Mouse (Mus musculus) frontal cortex, postnatal 36 days (tissue): ENCODE results near the gene Hmga1.

ENCODE experiments used
- DNase-seq, 2 experiments: peaks; one replicate each; pipeline ENCODE4 v3.0.0; 2022; ENCODE audit warnings: low spot score in 2 of 2

The Hmga1 gene

DNA sequence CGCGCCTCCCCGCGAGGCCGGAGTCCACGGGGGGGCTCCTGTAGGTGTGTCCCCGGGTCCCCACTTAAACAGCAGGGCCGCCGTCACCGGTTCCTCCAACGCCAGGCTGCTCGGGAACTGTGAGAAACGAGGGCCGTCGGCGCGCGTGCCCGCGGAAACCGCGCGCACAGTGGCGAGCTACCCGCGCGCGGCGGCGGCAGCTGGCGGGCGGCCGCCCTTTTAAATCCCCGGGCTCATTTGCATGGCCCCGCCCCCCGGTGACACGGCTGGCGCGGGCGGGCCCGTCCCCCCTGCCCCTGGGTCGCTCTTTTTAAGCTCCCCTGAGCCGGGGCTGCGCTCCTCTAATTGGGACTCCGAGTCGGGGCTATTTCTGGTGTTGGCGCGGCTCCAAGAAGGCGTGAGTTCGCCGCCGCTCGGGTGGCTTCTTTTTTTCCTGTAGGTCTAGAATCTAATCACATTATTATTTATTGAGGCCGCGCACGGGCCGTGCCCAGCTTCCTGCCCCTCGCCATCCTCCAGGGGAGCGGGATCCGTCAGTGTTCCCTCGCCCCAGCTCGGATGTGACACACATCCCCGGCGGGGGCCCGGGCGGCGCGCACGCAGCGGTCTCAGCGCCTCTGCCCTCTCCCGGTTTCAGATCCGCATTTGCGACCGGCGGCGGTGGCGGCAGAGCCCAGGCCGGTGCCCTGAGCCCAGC lies at the start of gene Hmga1:
Gene Hmga1, plus strand, starts transcription at position 183 of the 697 bp plus-strand sequence.
- peak; percentile 76 to 77 for DNase-seq

DNA sequence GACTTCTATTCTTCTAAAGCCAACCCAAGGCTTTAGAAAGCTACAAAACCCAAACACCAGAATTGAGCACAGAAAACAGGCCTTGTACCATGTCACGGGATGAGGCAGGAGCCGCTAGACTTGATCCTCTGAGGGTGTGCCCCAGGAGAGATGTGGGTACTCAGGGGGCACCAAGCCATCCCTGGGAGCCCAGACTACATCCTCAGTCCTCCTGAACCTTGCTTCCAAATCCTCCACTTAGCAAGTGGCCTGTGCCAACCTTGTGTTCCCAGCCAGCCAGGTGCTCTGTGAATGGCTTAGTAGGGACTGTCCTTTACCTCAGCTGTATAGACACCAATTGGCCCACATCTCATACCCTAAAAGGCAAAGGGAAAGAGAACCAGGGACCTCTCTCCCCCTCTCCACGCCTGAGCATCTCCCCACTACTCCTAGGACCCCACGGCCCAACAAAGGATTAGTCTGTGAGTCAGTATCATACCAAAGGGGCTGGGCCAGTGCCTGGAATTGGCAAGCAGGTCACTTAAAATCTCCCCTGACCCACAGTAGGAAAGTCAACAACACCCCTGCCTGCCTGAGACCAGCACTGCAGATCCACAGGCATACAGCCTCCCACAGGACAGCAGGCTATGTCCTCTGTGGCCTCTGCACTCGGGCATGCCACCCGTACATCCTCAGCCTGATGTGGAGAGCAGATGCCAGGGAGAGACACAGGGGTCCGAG lies 49.3 kb upstream of the Hmga1 start:
- DNase-seq: no peak

DNA sequence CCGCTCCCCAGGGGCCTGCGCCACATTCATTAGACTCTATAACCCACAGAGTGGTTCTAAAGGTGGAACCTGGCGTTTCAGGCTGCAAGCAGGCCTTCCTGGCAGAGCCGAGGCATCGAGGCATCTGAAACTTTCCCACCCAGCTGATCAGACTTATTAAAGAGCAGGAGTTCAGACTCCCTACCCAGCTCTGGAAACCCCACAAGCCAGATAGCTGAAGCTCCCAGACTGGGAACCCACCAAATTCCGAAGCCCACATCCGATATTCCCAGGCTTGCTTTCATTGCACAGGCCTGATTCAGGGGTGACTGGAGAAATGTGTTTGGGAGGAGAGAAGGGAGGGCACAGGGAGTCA lies 48.7 kb upstream of the Hmga1 start:
- DNase-seq: no peak

DNA sequence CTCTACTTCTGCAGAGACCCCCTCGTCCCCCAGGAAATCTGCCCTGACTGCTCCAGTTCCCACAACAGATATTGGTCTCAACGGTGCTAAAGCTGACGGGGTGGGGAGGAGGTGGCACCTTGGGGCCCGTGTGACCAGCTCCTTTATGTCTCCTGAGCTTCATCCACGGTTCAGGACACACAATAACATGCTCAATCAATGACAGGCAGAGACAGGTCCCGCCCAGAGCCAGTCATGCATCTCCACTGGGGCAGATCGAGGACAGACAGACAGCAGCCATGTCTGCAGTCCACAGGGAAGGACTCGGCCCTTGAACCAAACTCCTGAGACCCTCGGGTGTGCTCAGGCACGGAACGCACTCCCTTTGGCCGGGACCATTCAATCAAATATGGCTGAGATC lies 48.3 kb upstream of the Hmga1 start:
- DNase-seq: no peak

GRCm38 (mm10) chr17:27508513-27508912 lies 47.8 kb upstream of the Hmga1 start:
- DNase-seq: no peak

GRCm38 (mm10) chr17:27509056-27509455 lies 47.2 kb upstream of the Hmga1 start:
- DNase-seq: no peak

DNA sequence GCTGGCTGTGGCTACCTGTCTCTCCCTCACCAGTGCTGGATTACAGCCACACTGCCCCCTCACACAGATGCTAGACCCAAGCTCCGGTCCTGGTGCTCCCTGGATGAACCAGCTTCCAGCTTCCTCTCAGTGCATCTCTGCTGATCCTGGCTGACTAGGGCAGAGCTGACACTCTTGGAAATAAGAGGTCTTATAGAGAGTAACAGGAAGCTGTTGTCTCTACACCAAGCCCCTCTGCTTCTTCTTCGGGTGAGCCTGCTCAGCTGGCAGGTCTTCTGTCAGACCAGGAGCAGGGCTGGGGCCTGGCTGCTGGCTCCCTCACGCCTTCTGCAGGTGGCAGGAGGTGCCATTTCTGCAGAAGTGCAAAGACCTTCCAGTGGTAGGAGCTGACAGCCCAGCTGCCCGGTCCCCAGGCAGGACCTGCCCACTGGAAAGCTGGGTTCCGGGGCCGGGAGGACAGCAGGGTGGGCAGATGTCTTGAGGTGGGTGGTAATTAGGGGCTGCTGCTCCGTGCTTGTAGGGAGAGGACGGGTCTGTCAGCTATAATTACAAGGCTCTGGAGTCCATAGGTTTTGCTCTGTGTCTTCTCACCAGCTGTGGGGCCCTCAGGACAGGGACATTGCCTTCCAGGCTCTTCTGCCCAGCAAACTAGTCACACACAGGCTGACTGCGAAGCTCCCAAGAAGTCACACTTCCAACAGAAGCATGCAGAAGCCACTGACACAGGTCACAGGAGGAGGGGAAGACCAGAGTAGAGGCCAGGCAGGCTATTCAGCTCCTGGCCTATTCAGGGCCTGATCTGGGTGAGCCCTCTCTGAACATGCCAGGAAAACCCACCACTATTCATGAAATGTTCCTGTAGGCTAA lies 45.8 kb upstream of the Hmga1 start:
- no peak for DNase-seq

GRCm38 (mm10) chr17:27511125-27511735 lies 45.1 kb upstream of the Hmga1 start:
- no peak for DNase-seq

DNA sequence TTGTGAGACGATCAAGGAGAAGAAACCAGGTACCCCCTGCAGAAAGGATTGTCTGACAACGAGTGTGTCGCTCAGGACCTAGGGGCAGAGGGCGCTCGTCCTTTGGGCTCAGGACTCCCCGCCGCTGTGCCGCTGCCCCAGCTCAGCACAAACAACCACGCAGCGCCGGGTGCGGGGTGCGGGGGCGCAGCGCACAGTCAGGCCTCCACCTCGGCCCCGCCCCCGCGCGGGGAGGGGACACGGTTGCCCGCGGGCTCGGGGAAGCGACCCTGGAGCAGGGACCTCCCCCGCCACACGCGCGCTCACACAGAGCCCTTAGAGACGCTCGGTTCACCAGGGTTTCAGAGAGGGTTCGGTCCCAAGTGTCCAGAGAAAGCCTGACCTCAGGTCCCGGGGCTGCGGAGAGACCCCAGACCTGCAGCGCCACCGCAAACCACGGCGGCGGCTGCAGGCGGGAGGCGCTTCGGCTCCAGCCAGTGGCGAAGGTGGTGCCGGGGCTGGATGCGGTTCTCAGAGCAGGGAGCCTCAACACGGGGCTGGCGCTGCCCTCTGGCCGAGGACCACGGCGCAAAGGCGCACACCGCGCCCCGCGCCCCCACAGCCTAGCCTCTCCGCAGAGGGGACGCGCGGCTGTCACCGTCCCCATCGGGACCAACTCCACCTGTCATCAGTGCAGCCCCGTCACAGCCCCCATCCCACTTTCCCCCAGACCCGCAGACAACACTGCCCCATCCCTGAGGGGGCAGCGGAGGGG lies 44.3 kb upstream of the Hmga1 start:
- peak; percentile 32 to 43 for DNase-seq

- no peak for DNase-seq
Observed at GRCm38 (mm10) chr17:27512619-27513161, 43.6 kb upstream of the Hmga1 start.

GRCm38 (mm10) chr17:27513279-27513915 lies 42.9 kb upstream of the Hmga1 start:
- DNase-seq: no peak

DNA sequence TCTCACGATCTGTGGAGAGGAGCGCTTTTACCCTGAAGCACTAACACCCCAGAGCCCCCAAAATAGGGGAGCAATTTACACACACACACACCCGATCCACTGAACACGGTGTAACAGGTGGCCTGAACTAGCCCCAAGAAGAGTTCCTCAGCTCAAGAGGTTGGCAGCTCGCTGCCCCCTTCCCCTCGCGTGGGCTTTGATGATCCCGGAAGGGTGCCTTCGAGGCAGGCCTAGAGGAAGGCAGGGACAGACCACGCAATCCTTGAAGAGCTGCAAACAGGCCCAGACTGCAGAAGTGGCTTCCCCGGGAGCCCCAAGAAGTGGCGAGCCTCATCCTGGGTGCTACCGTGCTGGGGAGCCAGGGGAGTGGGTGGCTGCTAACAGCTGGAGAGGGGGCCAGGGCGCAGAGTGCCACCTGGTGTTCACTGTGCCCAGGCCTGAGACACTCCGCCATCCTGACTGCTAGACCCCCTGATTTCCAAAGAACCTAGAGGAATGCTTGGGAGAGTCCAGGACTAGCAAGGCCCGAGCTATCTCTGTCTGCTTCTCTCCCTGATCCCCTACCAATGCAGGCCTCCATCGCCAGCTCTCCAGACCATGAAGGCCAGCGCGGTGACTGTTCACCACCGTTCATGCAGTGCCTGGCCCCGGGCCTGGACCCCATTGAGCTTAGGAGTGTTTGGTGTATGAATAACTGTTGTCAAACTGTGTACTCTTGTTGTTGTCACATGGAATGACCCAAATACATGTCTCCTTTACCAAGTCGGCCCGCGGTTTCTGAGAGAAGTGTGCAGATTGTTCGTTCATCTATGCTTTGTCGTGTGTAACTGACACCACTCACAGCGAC lies 42.2 kb upstream of the Hmga1 start:
- no peak for DNase-seq

DNA sequence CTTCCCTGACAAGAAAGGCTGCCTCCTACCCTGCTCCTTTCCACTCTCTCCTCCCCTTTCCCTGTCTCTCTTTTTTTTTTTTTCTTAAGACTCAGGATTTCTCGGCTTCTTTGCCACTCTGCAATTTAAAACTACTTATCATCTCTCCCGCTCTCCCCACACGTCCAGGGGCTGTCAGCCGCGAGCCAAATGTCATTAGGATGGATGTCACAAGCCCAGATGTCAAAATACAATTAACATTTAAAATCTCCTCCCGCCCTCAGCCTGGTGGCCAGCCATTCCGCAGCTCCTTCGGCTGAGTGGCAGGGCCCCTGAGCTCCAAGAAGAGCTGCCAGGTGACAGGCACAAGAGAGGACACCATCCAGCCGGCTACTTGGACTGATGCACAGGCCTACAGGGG lies 38.0 kb upstream of the Hmga1 start:
- DNase-seq: no peak

DNA sequence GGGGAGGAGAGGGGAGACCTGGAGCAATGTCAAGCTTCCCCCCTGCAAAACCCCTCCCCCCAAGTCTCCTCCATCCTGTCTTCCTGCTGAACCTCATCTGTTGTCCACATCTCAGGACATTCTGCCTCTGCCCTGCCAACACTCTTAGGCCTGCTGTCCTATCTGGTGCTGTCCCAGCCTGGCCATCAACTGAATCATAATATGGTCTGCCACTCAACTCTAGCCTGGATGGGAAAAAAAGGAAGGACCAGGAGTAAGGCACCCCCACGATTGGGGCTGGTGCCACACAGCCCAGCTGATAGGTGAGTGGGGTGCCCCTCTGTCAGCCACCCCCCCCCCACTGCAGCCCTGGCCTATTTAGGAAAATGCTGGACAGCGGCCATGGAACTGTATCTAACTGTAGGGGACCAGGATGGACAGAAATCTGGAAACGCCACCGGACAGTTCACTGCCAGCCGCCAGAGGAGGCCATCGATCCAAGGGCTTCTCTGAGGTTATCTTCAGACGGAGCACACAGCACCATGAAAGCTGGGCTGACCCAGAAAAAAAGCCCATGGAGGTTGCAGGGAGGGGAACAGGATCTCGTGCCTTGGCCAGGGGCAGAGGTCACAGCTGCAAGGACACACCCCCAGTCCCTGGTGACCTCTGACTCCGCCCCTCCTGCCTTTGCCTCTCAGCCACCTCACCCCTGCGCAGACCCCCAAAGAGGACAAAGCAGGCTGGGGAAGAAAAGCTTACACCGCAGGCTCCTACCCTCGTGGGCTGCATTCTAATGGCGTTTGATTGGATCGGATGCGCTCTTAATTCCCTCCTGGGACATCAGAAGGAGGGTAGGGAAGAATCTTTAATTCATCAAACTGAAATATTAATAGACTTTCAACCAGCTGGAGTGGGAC lies 37.3 kb upstream of the Hmga1 start:
- DNase-seq: no peak

GRCm38 (mm10) chr17:27520557-27520956 lies 35.7 kb upstream of the Hmga1 start:
- DNase-seq: peak; percentile 51 to 54

DNA sequence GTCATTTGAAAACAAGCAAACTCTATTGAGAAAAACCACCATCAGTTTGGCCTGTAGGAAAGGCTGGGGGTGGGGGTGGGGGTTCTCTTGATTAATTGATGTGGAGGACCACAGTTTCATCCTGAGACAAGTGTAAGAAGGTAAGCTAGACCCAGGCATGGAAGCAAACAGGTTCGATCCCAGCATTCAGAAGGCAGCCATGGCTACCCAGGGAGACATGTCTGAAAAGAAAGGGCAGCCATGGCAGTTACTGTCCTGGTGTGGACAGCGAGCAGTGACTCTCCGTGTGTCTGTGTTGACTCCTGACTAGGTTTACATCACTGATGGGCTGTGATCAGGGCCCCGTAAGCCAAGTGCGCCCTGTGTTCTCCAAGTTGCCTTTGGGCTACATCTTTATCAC lies 35.0 kb upstream of the Hmga1 start, which contains the start of gene Grm4:
Gene Grm4, minus strand, starts transcription at position 101 of the 400 bp plus-strand sequence.
- DNase-seq: no peak

GRCm38 (mm10) chr17:27523121-27523520 lies 33.2 kb upstream of the Hmga1 start:
- no peak for DNase-seq

GRCm38 (mm10) chr17:27527188-27527587 lies 29.1 kb upstream of the Hmga1 start:
- no peak for DNase-seq

- DNase-seq: no peak
Observed at GRCm38 (mm10) chr17:27528030-27528429, 28.3 kb upstream of the Hmga1 start.
